Mouse (Mus musculus) urinary bladder, adult 18-20 months (tissue): ENCODE measurements at regions not wholly inside any gene's neighbourhood (a gene's known extent, or its start where the extent isn't known, plus 50 kb on each side); places are given as distances from the start of the nearest gene placed in this dataset.

Experiments
- DNase-seq, 2 experiments: peaks; one replicate each; pipeline ENCODE4 v3.0.0; 2022; ENCODE audit warnings: low spot score in 2 of 2, mixed read lengths in 2 of 2

GRCm38 (mm10) chr4:131293560-131293959 lies 349.4 kb downstream of the Matn1 start:
- DNase-seq, result no peak

- DNase-seq, result no peak
Observed at GRCm38 (mm10) chr4:131298011-131298674, 354.0 kb downstream of the Matn1 start.

- no peak for DNase-seq
Observed at GRCm38 (mm10) chr4:131303936-131304335, 359.8 kb downstream of the Matn1 start.

GRCm38 (mm10) chr4:131304361-131304777 lies 360.2 kb downstream of the Matn1 start:
- DNase-seq, result no peak

- no peak for DNase-seq
Observed at GRCm38 (mm10) chr4:131314231-131314630, 370.0 kb downstream of the Matn1 start.

- no peak for DNase-seq
Observed at GRCm38 (mm10) chr4:131316041-131316440, 371.9 kb downstream of the Matn1 start.

- DNase-seq, result no peak
Observed at GRCm38 (mm10) chr4:131322323-131322722, 378.1 kb downstream of the Matn1 start.

- no peak for DNase-seq
Observed at GRCm38 (mm10) chr4:131324486-131324885, 380.3 kb downstream of the Matn1 start.

GRCm38 (mm10) chr4:131325200-131325599 lies 381.0 kb downstream of the Matn1 start:
- DNase-seq, result no peak

DNA sequence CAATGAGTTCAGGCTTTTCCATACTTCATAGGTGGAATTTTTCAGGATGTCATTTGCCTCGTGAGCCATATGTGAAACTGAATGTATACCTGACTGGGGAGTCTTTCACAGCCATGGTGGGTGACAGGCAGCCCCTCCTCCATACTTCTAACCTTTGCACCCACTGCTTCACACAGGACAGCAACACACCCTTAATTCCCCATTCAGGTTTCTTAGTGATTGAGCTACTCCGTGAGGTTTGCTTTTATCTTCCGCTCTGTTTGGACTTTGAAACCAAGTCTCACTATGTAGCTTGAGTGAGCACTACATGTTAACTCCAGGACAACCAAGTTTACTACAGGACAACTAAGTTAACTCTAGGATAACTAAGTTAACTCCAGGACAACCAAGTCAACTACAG lies 381.4 kb downstream of the Matn1 start:
- DNase-seq, result no peak

DNA sequence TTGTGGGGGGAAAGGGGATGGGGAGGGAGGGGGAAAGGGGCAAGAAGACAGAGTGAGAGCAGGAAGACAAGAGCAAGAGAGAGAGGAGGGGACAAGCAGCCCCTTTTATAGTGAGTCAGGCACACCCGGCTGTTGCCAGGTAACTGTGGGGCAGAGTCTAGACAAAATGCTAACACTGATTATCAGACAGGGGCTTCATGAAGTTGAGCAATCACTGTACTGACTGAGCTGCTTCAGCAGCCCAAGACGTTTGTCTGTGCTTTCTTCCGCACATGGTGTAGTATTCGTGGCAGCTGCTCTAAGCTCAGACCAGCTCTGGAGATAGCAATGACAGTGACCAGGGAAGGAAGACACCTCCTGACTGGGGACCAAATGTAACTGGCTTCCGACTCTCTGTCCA lies 385.2 kb downstream of the Matn1 start:
- no peak for DNase-seq

- DNase-seq, result no peak
Observed at GRCm38 (mm10) chr4:131331646-131332045, 387.5 kb downstream of the Matn1 start.

- DNase-seq, result no peak
Observed at GRCm38 (mm10) chr4:131336801-131337200, 392.6 kb downstream of the Matn1 start.

- no peak for DNase-seq
Observed at GRCm38 (mm10) chr4:131340993-131341695, 397.0 kb downstream of the Matn1 start.

DNA sequence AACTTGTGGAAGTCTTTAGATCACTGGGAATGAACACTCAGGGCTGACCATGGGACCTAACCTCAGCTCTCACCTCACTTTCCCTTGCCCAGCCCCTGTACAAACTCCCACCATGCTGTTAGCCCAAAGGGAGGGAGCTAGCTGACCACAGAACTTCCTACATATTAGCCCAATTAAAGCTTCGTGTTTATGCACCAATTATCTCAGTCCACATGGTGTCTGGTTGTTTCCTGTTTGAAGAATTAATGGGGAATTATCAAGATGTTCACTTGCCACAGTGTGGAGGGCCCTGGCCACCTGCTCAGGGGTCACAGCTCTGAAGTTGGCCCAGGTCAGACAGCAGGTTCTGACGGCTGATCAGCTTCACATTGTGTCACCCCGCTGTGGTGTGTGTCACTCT lies 402.5 kb downstream of the Matn1 start:
- no peak for DNase-seq

- DNase-seq, result no peak
Observed at GRCm38 (mm10) chr4:131350268-131350667, 406.1 kb downstream of the Matn1 start.

GRCm38 (mm10) chr4:131354908-131355307 lies 410.7 kb downstream of the Matn1 start:
- DNase-seq, result no peak

DNA sequence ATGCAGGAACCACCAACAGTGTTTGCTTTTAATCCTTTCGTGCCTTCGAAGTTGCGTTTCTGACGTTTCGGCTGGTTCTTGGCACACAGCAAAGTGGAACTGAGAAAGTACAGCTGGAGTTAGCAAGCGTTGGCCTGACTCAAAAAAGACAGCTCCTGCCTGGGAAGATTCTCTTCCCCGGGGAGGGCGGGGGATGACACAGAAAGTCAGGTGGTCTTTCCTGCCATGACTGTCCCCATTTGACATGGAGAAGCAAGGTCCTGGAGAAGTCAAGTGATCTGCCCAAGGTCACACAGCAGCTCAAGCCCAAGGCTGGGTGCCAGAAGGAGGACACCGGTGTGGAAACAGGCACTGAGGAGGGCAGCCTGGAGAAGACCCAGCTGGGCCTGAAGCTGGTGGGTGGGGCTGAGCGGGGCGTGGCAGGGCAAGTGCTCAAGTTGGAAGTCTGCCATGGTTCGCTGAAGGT lies 411.4 kb downstream of the Matn1 start:
- no peak for DNase-seq

DNA sequence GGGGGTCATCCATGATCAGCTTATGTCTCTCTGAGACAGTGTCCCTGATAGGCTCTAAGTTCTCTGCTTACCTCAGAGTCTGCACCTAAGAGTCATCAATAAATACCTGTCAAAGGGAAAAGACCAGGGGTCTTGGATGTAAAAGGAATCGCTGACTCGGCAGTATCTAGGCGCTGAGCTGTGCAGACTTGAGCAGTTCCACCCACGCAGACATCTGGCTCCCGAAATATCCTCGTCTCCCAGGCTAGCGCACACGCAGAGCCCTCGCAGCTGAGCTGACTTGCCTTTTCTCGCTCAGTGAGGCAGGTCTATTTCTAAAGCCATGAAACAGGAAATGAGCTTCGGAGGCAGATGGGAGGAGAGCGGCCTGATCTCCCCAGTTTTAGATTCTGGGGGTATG lies 412.1 kb downstream of the Matn1 start:
- DNase-seq, result no peak

DNA sequence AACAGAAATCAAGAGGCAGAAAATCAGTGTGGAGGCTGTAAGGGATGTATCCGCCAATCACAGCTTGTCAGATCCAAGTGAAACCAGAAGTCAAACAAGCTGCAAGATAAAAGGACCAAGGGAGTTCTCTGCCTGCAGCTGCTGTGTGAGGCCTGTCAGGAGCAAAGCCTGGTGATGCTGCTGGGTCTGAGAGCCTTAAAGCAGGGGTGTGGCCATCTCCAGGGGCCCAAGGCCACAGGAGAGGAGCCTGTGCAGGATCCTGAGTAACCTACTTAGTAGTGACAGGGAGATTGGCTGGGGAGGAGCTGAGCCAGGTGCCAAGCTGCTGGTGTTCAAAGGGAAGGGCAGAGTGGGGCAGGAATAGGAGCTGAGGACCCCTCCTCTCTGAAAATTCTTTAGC lies 418.8 kb downstream of the Matn1 start:
- no peak for DNase-seq

DNA sequence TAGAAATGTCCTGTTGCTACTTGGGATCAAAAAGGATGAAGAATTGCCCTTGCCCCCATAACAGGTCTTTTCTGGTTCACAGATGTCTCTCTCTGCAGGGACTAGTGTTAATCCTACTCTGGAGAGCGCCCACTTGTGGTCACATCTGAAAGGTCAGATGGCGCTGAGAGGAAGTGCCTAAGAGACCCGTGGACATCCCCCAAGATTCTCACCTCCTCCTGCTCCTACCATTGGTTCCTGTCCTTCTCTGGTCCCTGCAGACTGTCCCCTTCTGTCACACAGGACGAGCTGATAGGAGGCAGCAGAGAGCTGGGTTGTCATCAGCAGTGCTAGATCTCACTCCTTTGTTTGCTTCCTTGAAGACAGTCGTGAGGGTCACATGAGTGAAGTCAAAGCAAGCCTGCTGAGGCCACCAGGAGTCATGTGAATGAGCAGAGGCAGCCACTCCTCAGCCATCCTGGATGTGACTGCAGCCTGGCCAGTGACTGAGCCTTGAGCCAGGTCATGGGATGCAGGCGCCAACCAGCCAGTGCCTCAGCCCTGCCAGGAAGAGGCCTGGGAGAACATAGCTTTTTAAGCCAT lies 420.6 kb downstream of the Matn1 start:
- DNase-seq, result peak in 1 of 2 experiments; percentile 23

- DNase-seq, result no peak
Observed at GRCm38 (mm10) chr4:131366006-131366405, 421.8 kb downstream of the Matn1 start.

- no peak for DNase-seq
Observed at GRCm38 (mm10) chr4:131366656-131367055, 422.5 kb downstream of the Matn1 start.
